Mouse (Mus musculus) C2C12 (cell line): ENCODE results near the gene Edil3. TPM values are rescaled to one million over a fixed set of nuclear protein-coding genes. Genes with fewer than 3 reads are reported as not detected.

Experiments
- H3K27me3 ChIP-seq: one replicate; pipeline ENCODE4 v1.6.1; 2011; ENCODE audit not compliant: control insufficient read depth, insufficient read depth, insufficient read length
- H3K36me3 ChIP-seq: one replicate; pipeline ENCODE4 v1.6.1; 2011; ENCODE audit not compliant: control insufficient read depth, insufficient read depth
- H3K4me3 ChIP-seq: one replicate; pipeline ENCODE4 v1.5.1; 2011; ENCODE audit warnings: mild to moderate bottlenecking, control low read depth; ENCODE audit not compliant: poor library complexity, insufficient read depth, severe bottlenecking
- H3K79me2 ChIP-seq: one replicate; pipeline ENCODE4 v1.6.1; 2011; ENCODE audit not compliant: control insufficient read depth, insufficient read depth
- H3K79me3 ChIP-seq: one replicate; pipeline ENCODE4 v1.6.1; 2011; ENCODE audit warnings: low read depth, control low read depth
- H3ac ChIP-seq: one replicate; pipeline ENCODE3; 2011; ENCODE audit warnings: low read depth; ENCODE audit not compliant: control insufficient read depth, insufficient read length
- CEBPB ChIP-seq: IDR thresholded peaks from one replicate; pipeline ENCODE4 v1.6.1; 2011; ENCODE audit warnings: low read depth, mild to moderate bottlenecking, control low read depth, moderate library complexity
- CTCF ChIP-seq: IDR thresholded peaks from one replicate; pipeline ENCODE4 v1.5.1; 2011; ENCODE audit not compliant: control insufficient read depth, insufficient read depth, insufficient read length
- FOSL1 ChIP-seq: IDR thresholded peaks from one replicate; pipeline ENCODE4 v1.8.0; 2011; ENCODE audit warnings: mild to moderate bottlenecking, low read length; ENCODE audit not compliant: poor library complexity, insufficient read depth, severe bottlenecking
- MAX ChIP-seq: IDR thresholded peaks from one replicate; pipeline ENCODE4 v1.6.1; 2011; ENCODE audit warnings: mild to moderate bottlenecking, control low read depth
- MYOD1 ChIP-seq: IDR thresholded peaks from one replicate; pipeline ENCODE4 v1.6.1; 2011; ENCODE audit warnings: low read depth; ENCODE audit not compliant: control insufficient read depth, insufficient read length
- MYOG ChIP-seq: IDR thresholded peaks from one replicate; pipeline ENCODE4 v1.6.1; 2011; ENCODE audit not compliant: control insufficient read depth, insufficient read length; ENCODE audit errors: extremely low read depth
- USF1 ChIP-seq: IDR thresholded peaks from one replicate; pipeline ENCODE4 v1.6.1; 2011; ENCODE audit warnings: low read depth, mild to moderate bottlenecking, control low read depth, moderate library complexity
- long read RNA-seq, 2 experiments: library from polyadenylated mRNA; unstranded; transcript quantifications; one replicate each; pipeline ENCODE4 v2.0.0; 2019 to 2020
- polyA plus RNA-seq: library from polyadenylated mRNA; unstranded; fragments of >200 nt; fragmentation: generic; extraction: Trizol; gene quantifications from one replicate; pipeline ENCODE4 v1.2.1, GENCODE M21; 2012; ENCODE audit warnings: missing spikeins

The Edil3 gene
- polyA plus RNA-seq, result 3.0 TPM
- long read RNA-seq, experiment 1, partial matches to known transcripts, result 0 of 2 reads
- long read RNA-seq, experiment 1, other reads (novel, unspliced or antisense), result 1 of 2 reads
- long read RNA-seq, experiment 2, full-length matches to known transcripts, result 14 of 14 reads
- long read RNA-seq, experiment 2, partial matches to known transcripts, result 0 of 14 reads
- long read RNA-seq, experiment 2, other reads (novel, unspliced or antisense), result 0 of 14 reads

DNA sequence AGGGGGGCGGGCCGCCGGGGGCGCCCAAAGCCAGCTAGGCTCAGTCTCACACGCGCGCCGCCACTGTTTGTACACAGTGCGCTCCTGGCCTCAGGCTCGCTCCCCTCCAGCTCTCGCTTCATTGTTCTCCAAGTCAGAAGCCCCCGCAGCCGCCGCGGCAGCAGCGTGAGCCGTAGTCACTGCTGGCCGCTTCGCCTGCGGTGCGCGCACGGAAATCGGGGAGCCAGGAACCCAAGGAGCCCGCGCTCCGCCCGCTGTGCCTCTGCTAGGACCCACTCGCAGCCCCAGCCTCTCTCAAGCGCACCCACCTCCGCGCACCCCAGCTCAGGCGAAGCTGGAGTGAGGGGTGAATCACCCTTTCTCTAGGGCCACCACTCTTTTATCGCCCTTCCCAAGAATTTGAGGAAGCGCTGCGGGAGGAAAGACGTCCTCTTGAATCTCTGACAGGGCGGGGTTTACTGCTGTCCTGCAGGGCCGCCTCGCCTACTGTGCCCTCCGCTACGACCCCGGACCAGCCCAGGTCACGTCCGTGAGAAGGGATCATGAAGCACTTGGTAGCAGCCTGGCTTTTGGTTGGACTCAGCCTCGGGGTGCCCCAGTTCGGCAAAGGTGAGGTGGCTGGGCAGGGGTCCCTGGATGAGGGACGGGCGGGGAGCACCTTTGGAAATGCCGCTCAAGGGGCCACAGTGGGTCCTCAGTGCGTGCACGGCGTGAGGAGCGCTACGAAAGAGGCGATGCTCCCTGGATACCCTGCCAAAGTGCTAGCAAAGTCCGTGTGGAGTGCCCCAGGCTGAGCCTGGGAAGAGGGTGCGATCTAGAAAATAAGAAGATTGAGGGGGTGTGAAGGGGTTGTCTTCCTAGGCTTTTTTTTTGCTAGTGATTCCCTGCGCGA lies at the start of gene Edil3:
Gene Edil3 (plus strand): TSS at position 33 of the 892 bp plus-strand sequence.
- Histone ChIP-seq H3ac (peak within 1 kb of the TSS; percentile 92), H3K79me3 (no peaks in the 10 kb centered on the region), H3K79me2 (peaks cover 9% of the 10 kb centered on the region), H3K27me3 (no peaks in the 10 kb centered on the region), H3K36me3 (no peaks in the 10 kb centered on the region), H3K4me3 (peak within 1 kb of the TSS; percentile 55)
- TF ChIP-seq MYOG (no peak), USF1 (no peak), FOSL1 (no peak), MAX (no peak), CTCF (no peak), MYOD1 (no peak), CEBPB (no peak)

DNA sequence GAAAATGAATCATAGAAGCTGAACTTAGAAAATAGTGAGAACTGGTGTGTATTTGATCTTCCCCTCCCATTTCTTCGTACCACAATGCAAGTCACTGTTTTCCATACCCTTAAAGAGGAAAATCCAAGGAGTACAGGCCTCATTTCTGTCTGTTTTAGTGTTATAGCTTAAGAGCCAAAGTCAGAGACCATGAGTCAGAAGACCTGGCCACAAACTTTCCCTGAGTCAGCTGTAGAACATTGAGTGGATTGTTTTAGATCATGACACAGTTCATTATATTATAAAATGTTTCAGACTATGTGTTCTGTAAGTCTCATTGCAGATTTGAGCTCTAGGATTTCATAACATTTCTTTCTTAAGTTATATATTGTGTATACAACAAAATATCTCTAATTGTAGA lies 22.1 kb upstream of the Edil3 start:
- H3K79me3 ChIP-seq, result no peaks in the 10 kb centered on the region
- H3K27me3 ChIP-seq, result no peaks in the 10 kb centered on the region
- H3ac ChIP-seq, result no peak overlapping the region
- TF ChIP-seq FOSL1 (peak; percentile 14), CEBPB (no peak)
- no peaks in the 10 kb centered on the region for H3K79me2 ChIP-seq
- no peak overlapping the region for H3K4me3 ChIP-seq
- H3K36me3 ChIP-seq, result no peaks in the 10 kb centered on the region

- Histone ChIP-seq H3K79me3 (no peaks in the 10 kb centered on the region), H3K36me3 (no peaks in the 10 kb centered on the region), H3K27me3 (no peaks in the 10 kb centered on the region), H3K4me3 (no peak overlapping the region), H3ac (no peak overlapping the region), H3K79me2 (no peaks in the 10 kb centered on the region)
- TF ChIP-seq MAX, result no peak
- no peak for TF ChIP-seq MYOG
Observed at GRCm38 (mm10) chr13:88801006-88801405, 20.3 kb upstream of the Edil3 start.

DNA sequence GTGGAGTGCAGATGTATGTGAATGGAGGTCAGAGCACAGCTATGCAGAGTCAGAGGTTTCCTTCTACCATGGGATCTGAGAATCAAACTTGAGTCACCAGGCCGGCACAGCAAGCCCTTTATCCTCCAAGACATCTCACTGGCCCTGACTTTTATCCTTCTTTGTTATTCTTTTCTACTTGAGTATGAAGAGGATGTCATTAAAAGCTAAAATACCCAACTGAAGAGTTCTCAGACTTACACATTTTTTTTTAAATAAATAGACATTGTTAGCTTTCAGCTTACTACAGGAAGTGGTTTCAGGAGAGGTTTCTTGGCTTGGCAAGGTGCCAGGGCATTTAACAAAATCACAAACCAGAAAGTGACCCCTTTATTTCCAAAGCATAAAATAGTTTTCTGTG lies 15.4 kb upstream of the Edil3 start:
- no peak for TF ChIP-seq USF1
- no peak for TF ChIP-seq CEBPB
- no peak for TF ChIP-seq FOSL1
- TF ChIP-seq MYOD1, result no peak
- TF ChIP-seq MYOG, result no peak
- no peak for TF ChIP-seq CTCF
- no peak for TF ChIP-seq MAX

DNA sequence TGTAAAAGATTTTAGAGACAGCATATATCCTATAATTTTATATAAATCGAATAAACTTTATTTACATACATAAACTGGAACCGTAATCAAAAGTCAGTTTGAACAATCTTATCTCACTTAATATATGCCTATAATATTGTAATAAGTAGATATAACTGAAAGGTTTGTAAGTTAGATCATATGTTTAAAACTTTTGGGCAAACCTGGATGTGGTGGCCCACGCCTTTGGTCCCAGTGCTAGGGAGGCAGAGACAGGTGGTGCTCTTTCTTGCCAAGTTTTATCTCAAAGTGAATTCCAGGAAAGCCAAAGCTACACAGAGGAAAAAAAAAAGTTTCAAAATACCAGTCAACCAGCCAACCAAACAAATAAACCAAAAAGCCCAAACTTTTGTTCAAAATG lies 15.0 kb upstream of the Edil3 start:
- no peaks in the 10 kb centered on the region for H3K36me3 ChIP-seq

More for the DNA sequence above, 15.4 kb upstream of the Edil3 start:
- Histone ChIP-seq H3K79me2 (no peaks in the 10 kb centered on the region), H3ac (no peak overlapping the region), H3K4me3 (no peak overlapping the region), H3K79me3 (no peaks in the 10 kb centered on the region), H3K36me3 (no peaks in the 10 kb centered on the region), H3K27me3 (no peaks in the 10 kb centered on the region)

GRCm38 (mm10) chr13:88810097-88810496 lies 11.2 kb upstream of the Edil3 start:
- H3K4me3 ChIP-seq, result no peak overlapping the region
- TF ChIP-seq CTCF (no peak), FOSL1 (no peak), USF1 (no peak), CEBPB (no peak), MAX (no peak), MYOG (no peak), MYOD1 (no peak)
- no peaks in the 10 kb centered on the region for H3K36me3 ChIP-seq
- no peaks in the 10 kb centered on the region for H3K79me2 ChIP-seq
- no peaks in the 10 kb centered on the region for H3K79me3 ChIP-seq
- H3K27me3 ChIP-seq, result no peaks in the 10 kb centered on the region
- H3ac ChIP-seq, result no peak overlapping the region

More for the DNA sequence above, 15.0 kb upstream of the Edil3 start:
- no peak for TF ChIP-seq MYOG
- peak; percentile 81 for TF ChIP-seq MYOD1
- TF ChIP-seq FOSL1, result no peak
- H3K4me3 ChIP-seq, result no peak overlapping the region
- H3K27me3 ChIP-seq, result no peaks in the 10 kb centered on the region
- no peak overlapping the region for H3ac ChIP-seq
- no peaks in the 10 kb centered on the region for H3K79me3 ChIP-seq
- H3K79me2 ChIP-seq, result no peaks in the 10 kb centered on the region
